Mouse (Mus musculus) adrenal gland, adult 10 weeks (tissue): ENCODE data around the gene Gm13691. TPM values are rescaled to one million over a fixed set of nuclear protein-coding genes. Genes with fewer than 3 reads are reported as not detected.

Experiments
- polyA plus RNA-seq: library from polyadenylated mRNA; stranded (reverse); fragments of 350-450 nt; fragmentation: Illumina TruSeq; extraction: RNeasy Lipid Tissue Mini Kit (QIAGEN cat#74804); gene quantifications from one replicate; pipeline ENCODE4 v1.2.3, GENCODE M21; 2014; ENCODE audit warnings: low read depth, low replicate concordance

Gm13691 gene
- not detected for polyA plus RNA-seq

GRCm38 (mm10) chr2:83990253-83990652 is at the start of gene Gm13691:
Gene Gm13691, plus strand, starts transcription at chr2:83990553.

GRCm38 (mm10) chr2:83940931-83941361 is 49.4 kb upstream of the Gm13691 start, which contains the start of gene Zswim2:
Gene Zswim2, minus strand, starts transcription at chr2:83941228.

GRCm38 (mm10) chr2:83955393-83955792 is 35.0 kb upstream of the Gm13691 start, which contains the start of gene Gm13698:
Gene Gm13698, plus strand, starts transcription at chr2:83955693.

GRCm38 (mm10) chr2:83961203-83961602 is 29.1 kb upstream of the Gm13691 start, which contains the start of gene Gm13693:
Gene Gm13693, plus strand, starts transcription at chr2:83961503.

GRCm38 (mm10) chr2:83967013-83967412 is 23.3 kb upstream of the Gm13691 start, which contains the start of gene Gm13695:
Gene Gm13695, plus strand, starts transcription at chr2:83967313.

GRCm38 (mm10) chr2:83972823-83973222 is 17.5 kb upstream of the Gm13691 start, which contains the start of gene Gm13696:
Gene Gm13696, plus strand, starts transcription at chr2:83973123.

GRCm38 (mm10) chr2:83978633-83979032 is 11.7 kb upstream of the Gm13691 start, which contains the start of gene Gm13694:
Gene Gm13694, plus strand, starts transcription at chr2:83978933.

GRCm38 (mm10) chr2:83984443-83984842 is 5.9 kb upstream of the Gm13691 start, which contains the start of gene Gm13697:
Gene Gm13697, plus strand, starts transcription at chr2:83984743.

Other genes starting within 250 kb of the Gm13691 start
- 17.6 TPM for gene Fam171b, start 177.9 kb upstream of the Gm13691 start, polyA plus RNA-seq
- not detected for gene Zswim2, start 49.3 kb upstream of the Gm13691 start, polyA plus RNA-seq
- not detected for gene Gm13698, start 34.9 kb upstream of the Gm13691 start, polyA plus RNA-seq
- not detected for gene Gm13693, start 29.1 kb upstream of the Gm13691 start, polyA plus RNA-seq
- gene Gm13695, start 23.2 kb upstream of the Gm13691 start, polyA plus RNA-seq = not detected
- not detected for gene Gm13696, start 17.4 kb upstream of the Gm13691 start, polyA plus RNA-seq
- not detected for gene Gm13694, start 11.6 kb upstream of the Gm13691 start, polyA plus RNA-seq
- not detected for gene Gm13697, start 5.8 kb upstream of the Gm13691 start, polyA plus RNA-seq